Mouse (Mus musculus): ENCODE results near the gene Fem1a.

Gene Fem1a

DNA sequence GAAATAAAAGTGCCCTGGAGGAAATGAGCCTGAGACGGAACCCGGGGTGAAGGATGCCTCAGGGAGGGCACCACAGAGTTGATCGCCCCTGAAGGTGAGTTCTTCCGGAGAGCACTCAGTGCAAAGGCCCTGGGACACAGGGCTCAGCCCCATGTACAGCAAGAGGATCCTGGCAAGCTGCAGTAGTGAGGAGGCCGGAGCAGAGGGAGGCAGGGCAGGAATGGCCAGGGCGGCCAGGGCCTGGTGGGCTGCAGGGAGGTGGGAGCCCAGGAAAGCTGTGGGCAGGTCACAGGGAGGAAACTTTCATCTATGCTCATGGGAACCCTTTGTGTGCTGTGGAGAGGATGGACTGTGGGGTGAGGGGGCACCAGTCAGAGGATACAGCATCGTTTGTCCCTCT, 16.9 kb downstream of the Fem1a start:
- in situ Hi-C loops (cut with MboI; ENCODE audit: unreplicated experiment in 2 of 2) = no loop called here

GRCm38 (mm10) chr17:56273986-56274385, 17.4 kb downstream of the Fem1a start:
- in situ Hi-C loops (cut with MboI; ENCODE audit: unreplicated experiment in 2 of 2) = no loop called here

GRCm38 (mm10) chr17:56275842-56276480, 19.4 kb downstream of the Fem1a start:
- in situ Hi-C loops (cut with MboI; ENCODE audit: unreplicated experiment in 2 of 2) = loop anchor here (5.0 kb wide), 1 partner anchor 36 kb away; no protein-coding TSS in a partner anchor

GRCm38 (mm10) chr17:56276643-56277566, 20.3 kb downstream of the Fem1a start, which contains the start of gene Ticam1:
Gene Ticam1, minus strand, starts transcription at chr17:56276786.
- in situ Hi-C loops (cut with MboI; ENCODE audit: unreplicated experiment in 2 of 2) = loop anchor here (5.0 kb wide), 1 partner anchor 35 kb away; no protein-coding TSS in a partner anchor

DNA sequence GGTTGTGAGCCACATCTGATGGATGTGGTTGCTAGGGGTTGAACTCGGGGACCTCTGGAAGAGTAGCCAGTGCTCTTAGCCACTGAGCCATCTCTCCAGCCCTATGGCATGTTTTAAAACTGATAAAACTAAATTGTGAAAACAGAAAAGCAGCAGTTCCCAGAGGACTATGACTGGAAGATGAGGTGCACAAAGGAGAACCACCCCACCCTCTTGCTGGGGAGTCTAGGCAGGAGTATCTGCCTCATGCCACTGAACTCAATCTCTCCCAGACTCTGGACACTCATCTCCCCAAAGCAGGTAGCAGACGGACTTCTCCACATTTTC, 20.9 kb downstream of the Fem1a start:
- in situ Hi-C loops (cut with MboI; ENCODE audit: unreplicated experiment in 2 of 2) = loop anchor here (5.0 kb wide), 1 partner anchor 35 kb away; no protein-coding TSS in a partner anchor

- in situ Hi-C loops (cut with MboI; ENCODE audit: unreplicated experiment in 2 of 2) = loop anchor here (5.0 kb wide), 1 partner anchor 34 kb away; no protein-coding TSS in a partner anchor
These were observed 21.7 kb downstream of the Fem1a start for GRCm38 (mm10) chr17:56278340-56278739.

- in situ Hi-C loops (cut with MboI; ENCODE audit: unreplicated experiment in 2 of 2) = loop anchor here (5.0 kb wide), 1 partner anchor 33 kb away; no protein-coding TSS in a partner anchor
These were observed 23.0 kb downstream of the Fem1a start for GRCm38 (mm10) chr17:56279481-56280155.

DNA sequence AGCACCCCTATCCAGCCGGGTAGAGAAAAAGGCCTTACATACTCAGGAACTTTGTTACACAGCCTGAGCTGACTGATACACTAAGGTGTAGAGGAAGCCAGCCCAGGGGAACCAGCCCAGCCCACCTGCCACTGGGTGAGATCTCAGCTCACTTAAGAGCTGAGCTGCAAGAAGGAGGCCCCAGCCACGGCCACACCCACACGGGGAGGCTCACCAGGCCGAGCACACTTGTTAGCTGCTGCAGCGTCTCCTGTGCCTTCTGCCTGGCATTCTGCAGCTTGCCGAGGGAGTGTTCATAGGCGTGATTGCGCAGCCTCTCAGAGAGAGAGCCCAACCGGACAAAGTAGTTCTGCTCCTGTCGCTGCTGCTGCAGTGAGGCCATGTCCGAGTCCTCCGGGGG, 24.6 kb downstream of the Fem1a start:
- in situ Hi-C loops (cut with MboI; ENCODE audit: unreplicated experiment in 2 of 2) = no loop called here

DNA sequence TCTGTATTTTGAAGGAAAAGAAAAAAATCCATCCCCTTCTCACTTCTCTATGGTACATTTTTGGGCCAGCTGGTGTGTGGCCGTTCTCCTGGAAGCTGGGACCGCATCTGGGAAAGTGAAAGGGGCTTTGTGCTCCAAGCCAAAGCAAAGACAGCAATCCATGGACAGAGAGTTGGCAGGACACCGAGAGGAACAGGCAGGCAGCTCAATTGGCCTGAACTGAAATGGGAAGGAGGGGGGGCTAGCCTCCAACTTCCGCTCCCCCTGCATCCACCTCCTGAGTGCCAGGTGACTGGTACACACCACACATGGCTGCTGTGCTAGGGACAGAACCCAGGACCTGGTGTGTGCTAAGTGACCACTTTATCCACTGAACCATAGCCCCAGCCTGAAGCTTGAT, 26.2 kb downstream of the Fem1a start:
- in situ Hi-C loops (cut with MboI; ENCODE audit: unreplicated experiment in 2 of 2) = no loop called here

DNA sequence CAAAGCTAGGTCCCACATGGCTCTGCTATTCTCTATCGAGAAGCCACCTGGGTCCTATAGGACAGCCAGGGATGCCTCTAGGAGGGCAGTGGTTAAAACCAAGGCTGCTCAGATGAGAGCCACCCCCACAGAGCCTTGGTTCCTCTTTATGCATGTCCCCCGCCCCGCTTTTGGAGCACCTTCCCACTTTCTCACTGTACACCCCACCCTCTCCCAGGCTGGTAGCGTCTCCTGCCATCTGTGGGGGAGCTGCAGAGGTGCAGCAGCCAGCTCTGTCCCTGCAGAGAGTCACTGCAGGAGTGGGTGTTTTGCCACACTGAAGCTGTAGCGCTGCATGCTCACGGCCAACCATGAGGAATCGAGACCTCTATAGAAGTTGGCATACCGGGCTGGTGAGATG, 26.7 kb downstream of the Fem1a start:
- in situ Hi-C loops (cut with MboI; ENCODE audit: unreplicated experiment in 2 of 2) = no loop called here

DNA sequence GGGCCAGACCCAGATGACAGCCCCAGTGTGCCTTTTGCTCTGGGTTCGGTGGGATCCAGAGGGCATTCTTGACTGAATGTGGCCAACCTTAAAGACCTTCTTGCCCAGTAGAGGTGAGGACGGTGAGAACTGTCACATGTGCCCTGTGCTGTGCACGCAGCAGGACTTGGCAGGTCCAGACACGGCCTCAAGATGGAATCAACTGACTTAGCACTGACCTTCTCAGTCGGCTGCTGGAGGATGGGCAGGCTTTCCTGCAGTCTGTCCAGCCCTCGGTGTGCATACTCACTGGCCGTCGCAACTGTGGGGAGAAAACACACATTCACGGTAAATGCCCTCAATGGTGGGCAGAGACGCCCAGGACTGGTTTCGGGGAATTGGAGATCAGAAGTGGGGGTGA, 29.4 kb downstream of the Fem1a start:
- in situ Hi-C loops (cut with MboI; ENCODE audit: unreplicated experiment in 2 of 2) = no loop called here

DNA sequence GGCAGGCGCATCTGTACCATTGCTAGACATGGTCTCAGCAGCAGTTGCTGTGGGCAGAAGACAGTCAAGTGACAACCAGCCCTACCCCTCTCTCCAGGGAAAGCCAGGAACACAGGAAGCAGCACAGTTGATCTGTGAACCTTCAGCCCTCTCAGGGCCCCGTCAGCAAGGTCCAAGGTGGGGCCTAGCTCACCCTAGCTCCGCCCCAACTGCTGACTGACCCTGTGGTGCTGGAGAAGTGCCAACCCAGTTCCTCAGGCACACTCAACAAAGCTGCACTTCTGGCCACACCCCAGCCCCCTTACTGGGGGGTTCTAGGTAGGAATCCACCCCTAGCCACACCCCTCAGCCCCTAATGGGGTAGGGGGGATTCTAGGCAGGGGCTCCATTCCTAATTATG, 31.2 kb downstream of the Fem1a start:
- in situ Hi-C loops (cut with MboI; ENCODE audit: unreplicated experiment in 2 of 2) = no loop called here

- in situ Hi-C loops (cut with MboI; ENCODE audit: unreplicated experiment in 2 of 2) = no loop called here
These were observed 32.3 kb downstream of the Fem1a start for GRCm38 (mm10) chr17:56288866-56289265.

DNA sequence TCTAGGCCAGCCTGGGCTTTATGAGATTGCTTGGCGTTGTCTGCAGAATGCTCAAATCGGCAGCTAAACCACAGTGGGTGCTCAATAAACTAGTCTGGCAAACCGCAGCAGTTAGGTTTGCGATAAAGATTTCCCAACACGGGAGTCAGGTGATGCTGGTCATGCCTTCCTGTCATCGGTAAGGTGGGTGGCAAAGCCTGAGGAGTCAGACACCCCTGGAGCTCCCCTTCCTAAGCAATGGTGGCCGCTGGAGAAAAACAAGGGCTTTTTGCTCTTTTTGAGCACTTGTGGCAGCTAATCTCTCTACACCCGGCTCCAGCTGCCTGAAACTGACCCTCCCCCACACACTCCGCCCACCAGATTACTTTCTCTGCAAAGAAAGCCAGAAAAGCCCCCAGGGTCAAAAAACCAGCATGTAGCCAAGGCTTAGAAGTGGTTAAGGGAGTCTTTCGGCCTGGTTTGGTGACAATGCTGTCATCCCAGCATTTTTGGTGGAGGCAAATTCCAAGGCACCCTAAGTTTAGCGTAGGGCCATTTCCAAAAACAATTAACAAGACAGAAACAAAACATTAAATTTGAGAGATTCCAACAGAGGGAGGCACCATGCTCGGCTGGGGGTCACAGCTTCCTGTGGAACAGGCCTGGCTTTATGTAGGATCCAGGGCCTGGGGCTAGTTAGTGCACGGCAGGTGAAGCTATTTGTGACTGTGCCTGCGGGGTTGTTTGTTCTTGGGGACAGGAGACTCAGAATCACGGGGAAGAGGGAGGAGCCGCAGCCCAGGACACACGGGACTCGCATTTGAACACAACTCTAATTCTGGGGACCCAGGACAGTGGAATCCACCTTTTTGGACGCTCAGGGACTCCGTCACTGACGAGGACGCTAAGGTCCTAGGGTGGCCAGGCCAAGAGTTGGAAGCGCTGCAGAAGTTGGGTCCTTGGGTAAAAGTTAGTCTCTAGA, 33.0 kb downstream of the Fem1a start:
- in situ Hi-C loops (cut with MboI; ENCODE audit: unreplicated experiment in 2 of 2) = no loop called here

DNA sequence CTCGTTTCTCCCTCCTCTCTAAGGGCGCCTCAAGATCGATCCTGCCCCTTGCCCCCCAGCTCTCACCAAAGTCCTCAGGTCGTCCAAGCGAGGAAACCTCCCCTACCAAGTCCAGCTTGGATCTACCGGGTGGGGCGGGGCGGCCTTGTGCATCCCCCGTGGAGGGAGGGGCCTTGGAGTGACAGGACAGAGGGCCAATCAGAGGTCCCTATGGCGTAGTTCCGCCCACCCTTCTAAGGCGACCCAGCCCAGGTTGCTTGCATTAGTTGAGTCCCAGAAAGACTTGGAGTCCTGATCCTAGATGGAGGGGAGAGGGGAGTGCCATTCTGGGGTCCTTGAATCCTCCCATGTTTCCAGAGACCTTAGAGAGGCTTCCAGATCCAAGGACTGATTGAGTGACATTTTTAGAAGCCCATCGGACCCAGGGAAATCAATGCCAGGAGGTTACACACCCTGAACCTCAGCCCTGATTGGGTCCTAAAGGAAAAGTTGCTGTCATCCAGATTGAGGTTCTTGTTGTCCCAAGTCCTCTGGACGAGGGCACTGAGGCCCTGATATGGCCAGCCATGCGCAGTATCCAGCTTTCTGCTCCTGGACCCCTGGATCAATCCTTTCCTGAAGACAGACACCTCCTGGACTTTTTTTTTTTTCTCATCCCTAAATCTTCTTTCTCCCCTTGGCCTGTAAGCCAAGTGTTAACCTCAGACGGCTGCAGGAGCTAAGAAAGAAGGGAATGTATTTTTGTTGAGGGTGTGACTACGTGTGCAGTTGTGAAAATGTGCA, 34.0 kb downstream of the Fem1a start:
- in situ Hi-C loops (cut with MboI; ENCODE audit: unreplicated experiment in 2 of 2) = no loop called here

DNA sequence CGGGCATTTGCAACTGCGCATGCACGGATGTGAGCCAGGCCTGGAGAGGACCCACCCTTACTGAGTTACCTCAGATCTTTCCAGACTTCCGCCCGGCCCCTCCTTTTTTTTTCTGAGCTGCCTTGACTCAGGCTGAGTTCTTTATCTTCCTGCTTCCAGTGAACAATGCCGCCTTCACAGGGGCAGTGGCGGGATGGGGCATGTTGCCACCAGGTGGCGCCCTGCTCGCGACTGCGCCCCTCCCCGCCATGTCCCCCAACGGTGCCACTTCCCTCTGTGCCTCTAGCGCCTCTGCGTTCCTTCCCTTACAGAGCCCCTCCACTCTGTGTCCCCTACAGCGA, 34.5 kb downstream of the Fem1a start:
- in situ Hi-C loops (cut with MboI; ENCODE audit: unreplicated experiment in 2 of 2) = no loop called here

DNA sequence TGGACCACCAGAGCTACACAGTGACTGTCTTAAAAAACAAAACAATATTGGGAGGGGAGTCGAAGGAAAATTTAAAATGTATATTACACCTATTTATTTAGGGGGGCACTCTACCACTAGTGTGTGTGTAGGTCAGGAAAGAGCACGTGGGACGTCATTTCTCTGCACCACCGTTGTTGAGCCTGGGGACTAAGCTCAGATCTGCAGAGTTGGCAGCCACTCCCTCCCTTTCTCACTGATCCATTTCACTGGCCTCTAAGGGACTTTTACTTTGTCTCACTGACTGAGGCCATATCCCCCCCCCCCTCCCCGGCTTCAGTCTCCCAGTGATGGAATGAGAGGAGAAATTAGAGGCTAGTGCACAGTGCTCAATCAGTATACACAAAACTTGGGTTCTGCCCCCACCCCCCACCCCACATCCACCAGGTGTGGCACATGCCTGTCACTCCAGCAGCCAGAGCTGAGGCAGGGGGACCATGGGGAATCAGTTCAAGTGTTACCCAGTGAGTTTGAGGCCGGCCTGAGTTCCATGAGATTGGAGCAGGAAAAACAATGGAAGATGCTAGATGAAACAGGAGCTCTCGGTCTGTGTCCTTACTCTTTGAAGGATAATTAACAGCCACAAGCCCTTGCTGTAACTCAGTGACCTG, 35.3 kb downstream of the Fem1a start:
- in situ Hi-C loops (cut with MboI; ENCODE audit: unreplicated experiment in 2 of 2) = no loop called here

GRCm38 (mm10) chr17:56292531-56293222, 36.1 kb downstream of the Fem1a start, which contains the start of gene Plin3:
Gene Plin3, minus strand, starts transcription at chr17:56292873.
- in situ Hi-C loops (cut with MboI; ENCODE audit: unreplicated experiment in 2 of 2) = no loop called here

Measured in v-Abl transformed pro-B cells (cell line).